Mouse (Mus musculus) testis, adult 2 months (tissue): ENCODE measurements around the gene Zfp513.

Source experiments
- CTCF ChIP-seq: fragments of 200-500 bp; IDR thresholded peaks from 2 replicates; pipeline ENCODE4 v1.5.1; 2012; ENCODE audit warnings: low read depth, mild to moderate bottlenecking, inconsistent platforms, low read length, moderate library complexity; ENCODE audit not compliant: control insufficient read depth, insufficient read depth, insufficient replicate concordance
- POLR2A ChIP-seq: fragments of 200-500 bp; IDR thresholded peaks from 2 replicates; pipeline ENCODE4 v1.6.1; 2012; ENCODE audit warnings: low read depth, mild to moderate bottlenecking, inconsistent platforms, low read length, moderate library complexity; ENCODE audit not compliant: control insufficient read depth

DNA sequence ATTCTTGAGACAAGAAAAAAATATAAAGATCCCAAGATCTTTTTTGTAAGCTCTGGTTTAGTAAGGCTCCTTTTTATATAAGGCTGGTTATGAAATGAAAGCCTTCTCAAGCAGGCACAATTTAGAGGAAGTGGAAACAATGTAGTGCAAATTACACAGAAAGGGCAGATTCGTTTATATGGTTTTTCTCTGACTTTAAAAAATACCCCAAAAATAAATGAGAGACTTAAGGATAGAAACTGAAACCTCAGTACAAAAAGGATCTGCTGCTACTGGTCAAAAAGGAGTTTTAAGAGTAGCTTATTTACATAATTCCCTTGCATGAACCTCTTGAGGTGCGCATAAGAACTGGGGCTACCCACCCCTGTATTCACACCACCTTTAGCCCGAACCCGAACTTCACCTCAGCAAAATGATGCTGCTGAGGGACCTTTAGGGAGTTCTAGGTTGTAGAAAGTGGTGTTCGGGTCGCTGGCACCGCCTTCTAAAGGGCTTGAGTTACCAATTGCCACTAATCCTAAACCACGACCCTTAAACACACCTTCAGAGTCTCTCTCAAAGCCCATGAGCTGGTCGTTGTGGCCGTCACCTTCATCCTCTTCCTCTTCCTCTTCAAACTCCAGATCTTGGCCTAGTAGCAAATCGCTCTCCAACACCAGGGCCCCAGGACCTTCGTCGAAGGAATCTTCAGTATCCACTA lies 911 bp downstream of the Zfp513 start:
- no peak for TF ChIP-seq POLR2A
- no peak for TF ChIP-seq CTCF
